Mouse (Mus musculus): Measurements from ENCODE around the gene Calhm1. TPM values are rescaled to one million over a fixed set of nuclear protein-coding genes. Genes with fewer than 3 reads are reported as not detected.

Calhm1 gene
- total RNA-seq, 2 experiments from 2014 or later, result not detected

Other genes with a start within 250 kb of the Calhm1 start
- gene Ina, start 129.6 kb downstream of the Calhm1 start, total RNA-seq (2021), result 1 to 10 TPM; 4.0 to 5.9 TPM
- gene Nt5c2, start 129.1 kb downstream of the Calhm1 start, total RNA-seq (2021), result 10 to 100 TPM; 63.2 to 65.2 TPM
- 10 to 100 TPM in 1 of 2 experiments, 1 to 10 TPM in 1; 9.1 to 11.9 TPM for gene Pcgf6, start 93.3 kb downstream of the Calhm1 start, total RNA-seq (2021)
- gene Taf5, start 76.5 kb downstream of the Calhm1 start, total RNA-seq (2021), result 1 to 10 TPM; 4.1 to 4.2 TPM
- gene Usmg5, start 53.6 kb downstream of the Calhm1 start, total RNA-seq (2021), result 100 to 1,000 TPM; 712 to 723 TPM
- 10 to 100 TPM; 22.1 to 27.9 TPM for gene Pdcd11, start 53.5 kb downstream of the Calhm1 start, total RNA-seq (2021)
- 1 to 10 TPM; 3.6 to 4.4 TPM for gene Calhm2, start 6.0 kb downstream of the Calhm1 start, total RNA-seq (2021)
- not detected for gene Calhm3, start 13.5 kb upstream of the Calhm1 start, total RNA-seq (2021)
- gene Neurl1a, start 34.6 kb upstream of the Calhm1 start, total RNA-seq (2021), result 10 to 100 TPM; 11.5 to 15.3 TPM

All from adrenal gland, postnatal 36 days (tissue).